Mouse (Mus musculus): ENCODE results near the gene Rad51b. TPM values are rescaled to one million over a fixed set of nuclear protein-coding genes. Genes with fewer than 3 reads are reported as not detected.

Rad51b gene
- polyA plus RNA-seq, 1 experiment from 2014 or later = 3.3 TPM

DNA sequence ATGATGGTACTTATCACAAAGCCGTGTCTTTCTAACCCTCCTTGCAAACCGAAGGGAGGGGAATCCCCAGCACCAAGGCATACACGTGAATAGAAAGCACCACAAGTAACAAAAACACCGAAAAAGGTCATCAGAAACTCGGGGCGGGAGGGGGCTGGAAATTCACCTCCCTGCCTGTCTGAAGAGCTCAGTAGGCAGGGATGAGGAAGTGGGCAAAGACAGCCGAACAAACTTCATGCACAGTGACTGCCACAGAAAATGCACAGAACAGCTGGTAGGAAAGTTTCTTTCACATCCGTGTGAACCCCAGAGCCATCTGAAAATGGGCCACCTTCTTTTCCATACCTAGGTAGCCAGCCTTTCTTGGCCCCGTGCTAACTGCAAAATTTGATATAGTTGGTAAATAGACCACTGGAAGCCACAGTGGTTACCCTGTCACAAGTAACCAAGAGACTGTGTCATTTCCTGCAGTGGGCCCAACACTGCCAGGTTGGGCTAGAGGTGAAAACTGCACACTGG, 349.6 kb downstream of the Rad51b start:
- no peaks in the 10 kb centered on the region for H3K27me3 ChIP-seq
- H3K9me3 ChIP-seq (replicated peaks) = no peaks in the 10 kb centered on the region
- no peak overlapping the region for H3K9ac ChIP-seq
- H3K4me1 ChIP-seq (replicated peaks) = peaks cover 8% of the 10 kb centered on the region
- no peak overlapping the region for H3K4me2 ChIP-seq
- H3K36me3 ChIP-seq = no peaks in the 10 kb centered on the region
- no peak overlapping the region for H3K4me3 ChIP-seq
- no peak overlapping the region for H3K27ac ChIP-seq
- 62% methylated on average over 9 of the region's 9 CpGs for whole genome bisulfite sequencing
- ATAC-seq (replicated peaks; ENCODE audit: insufficient number of reproducible peaks, insufficient read depth, low FRiP score, low read depth) = no peak

DNA sequence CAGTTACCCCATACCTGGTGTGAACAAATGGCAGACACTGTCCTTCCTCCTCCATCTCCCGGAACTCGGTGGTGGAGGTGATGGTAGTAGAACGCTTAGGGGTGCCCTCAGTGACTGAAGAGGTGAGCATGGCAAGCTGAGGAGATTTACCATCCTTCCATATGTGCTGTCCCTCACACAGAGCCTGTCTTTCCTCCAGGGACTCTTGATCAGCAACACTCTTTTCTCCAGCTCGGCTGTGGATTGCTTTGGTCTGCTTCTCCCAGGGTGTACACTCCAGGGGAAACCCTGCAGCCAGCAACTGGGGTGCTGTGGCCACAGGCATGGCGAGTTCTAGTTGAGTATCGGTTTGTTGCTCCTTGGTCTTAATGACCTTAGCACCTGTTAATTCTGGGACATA, 350.3 kb downstream of the Rad51b start:
- Histone ChIP-seq H3K9ac (no peak overlapping the region), H3K4me3 (no peak overlapping the region), H3K36me3 (no peaks in the 10 kb centered on the region), H3K27me3 (no peaks in the 10 kb centered on the region), H3K9me3 (replicated peaks) (no peaks in the 10 kb centered on the region), H3K4me2 (no peak overlapping the region), H3K4me1 (replicated peaks) (peaks cover 8% of the 10 kb centered on the region), H3K27ac (no peak overlapping the region)
- WGBS = 78% methylated on average over 6 of the region's 6 CpGs
- no peak for ATAC-seq (replicated peaks; ENCODE audit: insufficient number of reproducible peaks, insufficient read depth, low FRiP score, low read depth)

- ATAC-seq (replicated peaks; ENCODE audit: insufficient number of reproducible peaks, insufficient read depth, low FRiP score, low read depth) = no peak
- H3K4me1 ChIP-seq (replicated peaks) = peaks cover 8% of the 10 kb centered on the region
- H3K4me3 ChIP-seq = no peak overlapping the region
- no peak overlapping the region for H3K4me2 ChIP-seq
- no peak overlapping the region for H3K9ac ChIP-seq
- H3K36me3 ChIP-seq = no peaks in the 10 kb centered on the region
- WGBS = 76% methylated on average over 5 of the region's 5 CpGs
- H3K9me3 ChIP-seq (replicated peaks) = no peaks in the 10 kb centered on the region
- H3K27ac ChIP-seq = no peak overlapping the region
- H3K27me3 ChIP-seq = no peaks in the 10 kb centered on the region
Measured at GRCm38 (mm10) chr12:79647976-79648375, 350.9 kb downstream of the Rad51b start.

GRCm38 (mm10) chr12:79648812-79649700, 352.0 kb downstream of the Rad51b start:
- Histone ChIP-seq H3K9ac (no peak overlapping the region), H3K36me3 (no peaks in the 10 kb centered on the region), H3K9me3 (replicated peaks) (no peaks in the 10 kb centered on the region), H3K4me1 (replicated peaks) (peaks cover 8% of the 10 kb centered on the region), H3K4me3 (no peak overlapping the region), H3K27ac (no peak overlapping the region), H3K4me2 (no peak overlapping the region), H3K27me3 (no peaks in the 10 kb centered on the region)
- 68% methylated on average over 6 of the region's 7 CpGs for WGBS
- no peak for ATAC-seq (replicated peaks; ENCODE audit: insufficient number of reproducible peaks, insufficient read depth, low FRiP score, low read depth)

DNA sequence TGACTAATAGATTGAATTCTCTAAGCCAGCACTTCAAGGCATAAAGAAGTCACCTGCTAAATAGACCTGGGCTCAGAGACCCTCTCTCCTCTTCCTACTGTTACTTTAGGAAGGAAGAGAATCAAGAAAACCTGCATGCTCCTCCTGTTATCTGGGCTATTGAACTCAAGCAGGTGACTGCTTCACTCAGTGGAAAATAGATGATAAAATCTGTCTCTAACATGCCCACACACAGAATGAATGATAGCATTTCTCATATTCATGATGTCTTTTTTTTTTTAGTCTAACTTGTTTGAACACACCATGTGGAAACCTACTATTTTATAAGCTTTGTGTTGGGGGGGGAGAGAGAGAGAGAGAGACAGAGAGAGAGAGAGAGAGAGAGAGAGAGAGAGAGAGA, 352.7 kb downstream of the Rad51b start:
- Histone ChIP-seq H3K4me1 (replicated peaks) (peaks cover 8% of the 10 kb centered on the region), H3K9ac (no peak overlapping the region), H3K4me2 (no peak overlapping the region), H3K4me3 (no peak overlapping the region), H3K9me3 (replicated peaks) (no peaks in the 10 kb centered on the region), H3K36me3 (no peaks in the 10 kb centered on the region), H3K27ac (no peak overlapping the region), H3K27me3 (no peaks in the 10 kb centered on the region)
- no peak for ATAC-seq (replicated peaks; ENCODE audit: insufficient number of reproducible peaks, insufficient read depth, low FRiP score, low read depth)

- Histone ChIP-seq H3K27me3 (no peaks in the 10 kb centered on the region), H3K9ac (no peak overlapping the region), H3K4me3 (no peak overlapping the region), H3K36me3 (no peaks in the 10 kb centered on the region), H3K4me2 (no peak overlapping the region), H3K9me3 (replicated peaks) (no peaks in the 10 kb centered on the region), H3K27ac (no peak overlapping the region), H3K4me1 (replicated peaks) (no peaks in the 10 kb centered on the region)
- 95% methylated on average over 5 of the region's 5 CpGs for WGBS
- ATAC-seq (replicated peaks; ENCODE audit: insufficient number of reproducible peaks, insufficient read depth, low FRiP score, low read depth) = no peak
Measured at GRCm38 (mm10) chr12:79655138-79655537, 358.1 kb downstream of the Rad51b start.

DNA sequence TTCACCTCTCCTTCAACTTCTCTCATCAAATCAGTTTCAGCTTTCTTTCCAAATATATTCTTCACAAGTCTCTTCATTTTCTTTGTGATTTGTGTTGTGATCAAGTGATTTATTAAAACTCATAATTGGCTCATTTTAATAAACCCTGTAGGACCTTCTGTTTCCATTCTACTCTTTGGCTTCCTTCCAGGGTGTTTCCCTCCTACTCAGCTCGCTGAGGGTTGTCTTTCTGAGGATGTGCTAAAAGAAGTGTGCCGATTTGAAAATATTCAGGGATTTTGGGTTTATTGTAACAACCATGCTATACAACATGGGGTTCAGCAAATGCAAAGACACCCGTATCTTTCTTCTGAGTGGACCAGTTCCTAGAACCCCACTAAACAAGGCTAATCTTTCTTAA, 361.8 kb downstream of the Rad51b start:
- Histone ChIP-seq H3K4me1 (replicated peaks) (peaks cover 22% of the 10 kb centered on the region), H3K27me3 (no peaks in the 10 kb centered on the region), H3K9me3 (replicated peaks) (no peaks in the 10 kb centered on the region), H3K4me3 (no peak overlapping the region), H3K4me2 (no peak overlapping the region), H3K27ac (no peak overlapping the region), H3K9ac (no peak overlapping the region), H3K36me3 (no peaks in the 10 kb centered on the region)
- 52% methylated on average over 3 of the region's 3 CpGs for WGBS
- ATAC-seq (replicated peaks; ENCODE audit: insufficient number of reproducible peaks, insufficient read depth, low FRiP score, low read depth) = no peak

- H3K9me3 ChIP-seq (replicated peaks) = no peaks in the 10 kb centered on the region
- H3K4me1 ChIP-seq (replicated peaks) = peaks cover 22% of the 10 kb centered on the region
- H3K4me2 ChIP-seq = no peak overlapping the region
- 25% methylated on average over 2 of the region's 2 CpGs for WGBS
- no peak overlapping the region for H3K4me3 ChIP-seq
- no peaks in the 10 kb centered on the region for H3K36me3 ChIP-seq
- no peaks in the 10 kb centered on the region for H3K27me3 ChIP-seq
- no peak overlapping the region for H3K9ac ChIP-seq
- H3K27ac ChIP-seq = peak overlapping the region; percentile 51
- peak; percentile 66; the same call in 1 of the 2 replicates for ATAC-seq (replicated peaks; ENCODE audit: insufficient number of reproducible peaks, insufficient read depth, low FRiP score, low read depth)
Measured at GRCm38 (mm10) chr12:79661270-79661669, 364.2 kb downstream of the Rad51b start.

DNA sequence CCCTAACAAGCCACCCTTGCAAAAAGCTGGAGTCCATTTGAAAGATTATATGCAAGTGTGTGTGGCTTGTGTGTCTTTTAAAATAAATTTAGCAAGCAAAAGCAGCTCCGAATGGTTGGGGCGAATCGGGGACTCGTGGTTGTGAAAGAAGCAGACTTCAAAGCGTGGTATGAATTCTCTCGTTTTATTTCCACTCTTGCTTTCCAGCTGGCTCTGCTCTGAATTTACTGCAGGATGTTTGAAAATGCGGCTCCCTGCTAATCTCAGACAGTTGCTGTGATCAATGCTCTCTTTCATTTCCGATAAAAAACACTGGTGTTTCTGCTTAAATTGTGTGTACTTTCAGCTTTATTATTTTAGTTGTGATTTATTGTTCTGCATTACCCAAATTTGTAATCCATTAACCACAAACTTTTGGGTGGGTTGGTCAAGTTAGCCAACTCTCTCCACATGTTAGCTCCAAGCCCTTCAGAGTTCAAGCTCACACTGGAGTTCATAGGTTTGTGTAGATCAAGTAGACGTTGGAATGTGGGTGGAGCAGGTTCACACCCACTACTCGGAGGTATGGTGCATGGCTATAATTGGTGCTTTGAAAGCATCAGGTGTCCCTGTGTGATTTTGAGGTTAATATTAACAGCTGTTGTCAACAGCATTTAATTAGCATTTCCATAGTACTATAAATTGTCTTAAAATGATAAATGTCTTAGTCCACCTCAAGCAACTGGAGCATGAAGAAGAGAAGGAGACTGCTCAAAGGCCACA, 366.2 kb downstream of the Rad51b start:
- no peak for ATAC-seq (replicated peaks; ENCODE audit: insufficient number of reproducible peaks, insufficient read depth, low FRiP score, low read depth)
- Histone ChIP-seq H3K4me3 (no peak overlapping the region), H3K27ac (peak overlapping the region; percentile 43), H3K27me3 (no peaks in the 10 kb centered on the region), H3K4me2 (no peak overlapping the region), H3K9me3 (replicated peaks) (no peaks in the 10 kb centered on the region), H3K9ac (no peak overlapping the region), H3K4me1 (replicated peaks) (peaks cover 22% of the 10 kb centered on the region), H3K36me3 (no peaks in the 10 kb centered on the region)
- 52% methylated on average over 10 of the region's 10 CpGs for WGBS

DNA sequence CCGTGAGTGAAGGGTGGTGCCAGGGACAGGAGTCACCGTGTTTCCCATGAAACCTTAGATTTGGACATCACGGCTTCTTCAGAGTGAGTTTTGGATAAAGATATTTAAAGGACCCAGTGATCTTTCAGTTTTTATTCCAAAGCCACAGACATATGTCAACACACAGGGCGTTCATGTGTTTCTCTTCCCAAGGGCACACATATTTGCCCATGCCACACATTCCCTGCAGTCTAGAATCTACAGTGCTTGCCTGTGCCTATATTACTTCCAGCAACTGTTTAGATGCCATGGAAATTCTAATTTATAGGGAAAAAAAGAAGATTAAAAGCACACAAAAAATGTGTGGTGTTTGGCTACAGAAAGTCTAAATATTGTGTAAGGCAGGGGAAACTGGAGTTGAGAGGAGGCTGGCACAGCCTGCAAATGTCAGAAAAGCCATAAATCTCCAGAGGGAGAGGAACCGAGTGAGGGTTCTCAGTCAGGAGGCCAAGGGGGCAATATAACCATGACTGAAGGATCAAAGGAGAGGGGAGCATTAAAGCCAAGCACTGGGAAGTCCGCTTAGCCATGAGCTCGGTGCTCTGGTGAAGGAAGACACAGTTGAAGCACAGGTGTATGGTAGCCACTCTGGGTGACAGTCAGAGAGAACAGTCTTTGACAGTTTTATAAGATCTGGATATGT, 367.0 kb downstream of the Rad51b start:
- no peak for ATAC-seq (replicated peaks; ENCODE audit: insufficient number of reproducible peaks, insufficient read depth, low FRiP score, low read depth)
- no peaks in the 10 kb centered on the region for H3K9me3 ChIP-seq (replicated peaks)
- H3K36me3 ChIP-seq = no peaks in the 10 kb centered on the region
- 77% methylated on average over 7 of the region's 7 CpGs for WGBS
- H3K4me2 ChIP-seq = no peak overlapping the region
- H3K4me1 ChIP-seq (replicated peaks) = peaks cover 22% of the 10 kb centered on the region
- no peaks in the 10 kb centered on the region for H3K27me3 ChIP-seq
- no peak overlapping the region; the same call in 1 of the 2 replicates for H3K27ac ChIP-seq
- no peak overlapping the region for H3K9ac ChIP-seq
- no peak overlapping the region for H3K4me3 ChIP-seq

DNA sequence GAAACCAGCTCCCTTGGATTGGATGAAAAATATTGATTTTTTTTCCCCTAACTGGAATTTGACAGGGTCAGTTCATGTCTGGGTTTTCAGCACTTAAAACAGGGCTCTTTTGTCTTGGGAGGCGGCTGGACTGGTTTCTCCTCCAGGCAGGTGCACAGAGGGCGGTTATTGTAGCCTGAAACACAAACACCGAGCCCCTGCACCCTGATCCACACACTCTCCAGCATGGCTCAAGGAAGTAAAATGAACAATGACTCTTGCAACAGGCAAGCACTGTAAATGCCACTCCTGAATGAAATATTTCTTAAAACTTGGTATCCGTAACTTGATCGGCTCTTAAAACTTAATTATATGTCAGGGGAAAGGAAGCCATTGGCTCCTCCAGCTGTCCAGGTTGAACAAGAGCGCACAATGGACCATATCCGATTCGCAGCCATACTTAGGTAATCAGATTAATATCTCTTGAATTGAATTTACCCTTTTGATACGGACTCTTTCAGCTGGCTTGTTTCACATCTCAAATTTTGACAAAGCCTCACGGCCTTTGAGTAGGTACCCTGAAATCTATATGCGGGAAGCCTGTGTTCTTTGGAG, 377.9 kb downstream of the Rad51b start:
- Histone ChIP-seq H3K4me3 (no peak overlapping the region), H3K27ac (peak overlapping the region; percentile 64), H3K9me3 (replicated peaks) (no peaks in the 10 kb centered on the region), H3K36me3 (no peaks in the 10 kb centered on the region), H3K9ac (no peak overlapping the region), H3K27me3 (no peaks in the 10 kb centered on the region), H3K4me1 (replicated peaks) (peaks cover 22% of the 10 kb centered on the region), H3K4me2 (no peak overlapping the region; the same call in 1 of the 2 replicates)
- 75% methylated on average over 11 of the region's 11 CpGs for WGBS
- no peak for ATAC-seq (replicated peaks; ENCODE audit: insufficient number of reproducible peaks, insufficient read depth, low FRiP score, low read depth)

All from heart, embryonic 15.5 days (tissue).